Mouse (Mus musculus) erythroblast, embryonic 14.5 days (primary cell): ENCODE results near the gene Gm15085. TPM values are rescaled to one million over a fixed set of nuclear protein-coding genes. Genes with fewer than 3 reads are reported as not detected.
"Not testable (repeated sequence)": the region's sequence is repeated elsewhere in the genome, so short reads cannot be mapped to it uniquely, and the experiment has no call there.

Experiments
- H3K27me3 ChIP-seq: 2 replicates; pipeline ENCODE4 v1.6.1; 2012; ENCODE audit warnings: inconsistent platforms; ENCODE audit not compliant: control insufficient read depth
- H3K36me3 ChIP-seq: 2 replicates; pipeline ENCODE4 v1.6.1; 2012; ENCODE audit warnings: mild to moderate bottlenecking, inconsistent platforms; ENCODE audit not compliant: control insufficient read depth
- H3K4me1 ChIP-seq: 2 replicates; pipeline ENCODE4 v1.6.1; 2012; ENCODE audit warnings: inconsistent platforms; ENCODE audit not compliant: control insufficient read depth
- H3K4me3 ChIP-seq: replicated peaks from 2 replicates; pipeline ENCODE3; 2012; ENCODE audit warnings: moderate library complexity, mild to moderate bottlenecking, inconsistent platforms
- H3K9me3 ChIP-seq: 2 replicates; pipeline ENCODE4 v1.6.1; 2012; ENCODE audit warnings: low read length, inconsistent platforms, mixed read lengths; ENCODE audit not compliant: control insufficient read depth
- polyA plus RNA-seq: library from polyadenylated mRNA; stranded (reverse); fragments of >175 nt; gene quantifications from 2 replicates; pipeline ENCODE4 v1.2.3, GENCODE M21; 2012

Gene Gm15085
- not detected in 2 replicates for polyA plus RNA-seq

DNA sequence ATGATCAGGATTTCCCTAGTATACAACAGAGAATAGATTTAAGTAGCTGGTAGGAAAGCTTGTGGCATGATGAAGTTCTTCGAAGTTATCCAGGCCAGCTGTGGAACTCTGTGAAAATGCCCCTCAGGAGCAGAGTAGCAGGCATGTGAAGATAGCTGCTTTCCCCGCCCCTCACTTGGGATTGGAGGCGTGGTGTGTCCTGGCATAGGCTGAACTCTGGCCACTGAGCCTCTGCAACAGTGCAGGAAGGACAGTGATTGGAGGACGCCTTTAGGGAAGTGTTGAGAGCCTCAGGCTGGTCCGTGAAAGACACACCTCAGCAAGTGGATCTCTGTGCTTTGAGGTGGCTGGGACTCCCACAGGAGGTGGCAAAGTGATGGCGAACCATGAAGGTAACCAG is at the start of gene Gm15085:
Gene Gm15085, plus strand, starts transcription at position 301 of the 400 bp plus-strand sequence.
- H3K27me3 ChIP-seq, H3K36me3 ChIP-seq, H3K4me3 ChIP-seq, H3K9me3 ChIP-seq, H3K4me1 ChIP-seq: not testable (repeated sequence)

Other genes with a start within 250 kb of the Gm15085 start
- not detected in 2 replicates for gene Gm15093, start 175.2 kb upstream of the Gm15085 start, polyA plus RNA-seq
- gene Gm10439, start 147.0 kb downstream of the Gm15085 start, polyA plus RNA-seq = not detected in 2 replicates